Mouse (Mus musculus) CH12.LX (cell line): ENCODE measurements around the gene Cenpb.

ENCODE experiments used
- CTCF ChIP-seq, 2 experiments: IDR thresholded peaks in 1 of 2; conservative IDR thresholded peaks in 1 of 2; 2 replicates each; pipeline ENCODE4 v1.5.1; 2011 to 2012; ENCODE audit warnings: low read depth in 2 of 2, low read length in 2 of 2, improper control_type of control experiment in 1 of 2, inconsistent platforms in 1 of 2, mild to moderate bottlenecking in 1 of 2, moderate library complexity in 1 of 2
- NRF1 ChIP-seq: IDR thresholded peaks from 2 replicates; pipeline ENCODE4 v1.6.1; 2014; ENCODE audit warnings: low read depth, mild to moderate bottlenecking, inconsistent platforms, low read length, improper control_type of control experiment, moderate library complexity
- POLR2A ChIP-seq: IDR thresholded peaks from 2 replicates; pipeline ENCODE4 v1.6.1; 2011; ENCODE audit warnings: low read depth, mild to moderate bottlenecking, improper control_type of control experiment, low read length

- no peak for TF ChIP-seq CTCF (conservative IDR thresholded peaks at IDR 0.05 in 1 of 2, IDR thresholded peaks at IDR 0.05 in 1 of 2; ENCODE audit: low read depth in 2 of 2, low read length in 2 of 2)
- no peak for TF ChIP-seq POLR2A
- TF ChIP-seq NRF1: no peak
Measured at GRCm38 (mm10) chr2:131175945-131176309, 3.9 kb downstream of the Cenpb start.
